Mouse (Mus musculus): ENCODE data around the gene Pea15a. TPM values are rescaled to one million over a fixed set of nuclear protein-coding genes. Genes with fewer than 3 reads are reported as not detected.
A peak's percentile ranks its signal among the peaks of the same experiment; 100 is the strongest.

The Pea15a gene
- total RNA-seq, 2 experiments from 2014 or later = 409 to 413 TPM

DNA sequence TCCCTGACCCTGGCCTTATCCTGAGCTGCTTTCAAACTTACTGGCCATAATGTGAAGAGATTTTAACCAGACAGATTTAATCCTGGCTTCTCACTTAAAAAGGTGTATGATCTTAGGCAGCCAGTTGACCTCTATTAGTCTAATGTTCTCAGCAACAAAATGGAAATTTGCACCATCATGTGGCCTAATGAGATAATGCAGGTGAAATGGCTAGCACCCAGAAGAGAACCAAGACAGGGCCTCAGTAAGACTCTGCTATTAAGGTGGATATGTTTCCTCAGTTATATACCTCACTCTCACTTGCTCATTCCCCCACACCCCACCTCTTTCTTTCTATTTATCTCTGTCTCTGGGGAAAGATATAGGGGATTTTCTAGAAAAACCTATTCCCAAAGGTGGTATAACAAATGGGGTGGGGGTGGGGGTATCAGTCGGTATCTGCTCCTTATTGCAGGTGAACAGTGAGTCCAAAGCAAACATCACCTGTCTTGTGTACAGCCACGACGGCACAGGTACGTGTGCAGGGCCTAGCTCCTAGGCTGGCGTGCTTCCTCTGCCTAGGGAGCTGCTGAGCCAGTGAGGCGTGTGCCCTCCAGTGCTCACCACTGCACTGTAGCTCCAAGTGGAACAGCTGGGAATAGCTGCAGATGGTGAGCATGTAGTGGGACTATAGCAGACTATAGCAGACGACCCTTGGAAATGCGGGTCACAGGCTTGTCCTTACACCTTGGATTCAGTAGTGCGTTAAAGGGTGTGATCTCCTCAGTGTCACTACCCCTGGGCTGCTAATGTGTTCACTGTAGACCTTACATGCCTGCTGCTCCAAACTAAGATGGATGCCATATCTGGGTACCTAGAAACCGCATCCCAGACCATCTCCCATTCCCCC lies 20.0 kb downstream of the Pea15a start:
- intact Hi-C loops (cut with DNase I) = no loop called here
- no peak for DNase-seq (ENCODE audit: low spot score in 2 of 2)

DNA sequence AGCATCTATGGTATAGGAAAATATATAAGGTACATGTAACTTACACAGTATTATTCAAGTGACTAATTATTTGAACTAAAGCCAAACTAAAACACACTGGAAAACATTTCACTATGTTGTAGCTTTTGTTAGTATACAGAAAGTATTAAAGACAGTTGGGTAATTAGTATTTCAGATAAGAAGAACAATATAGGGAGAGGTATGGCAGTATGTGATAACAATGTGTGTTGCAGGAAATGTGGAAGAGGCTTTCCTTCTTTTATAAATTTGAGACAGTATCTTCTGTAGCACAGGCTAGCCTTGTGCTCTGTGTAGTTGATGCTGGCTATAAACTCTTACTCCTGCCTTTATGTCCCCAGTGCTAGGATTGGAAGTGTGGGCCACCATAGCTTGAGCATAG lies 22.7 kb downstream of the Pea15a start:
- intact Hi-C loops (cut with DNase I) = no loop called here
- no peak for DNase-seq (ENCODE audit: low spot score in 2 of 2)

DNA sequence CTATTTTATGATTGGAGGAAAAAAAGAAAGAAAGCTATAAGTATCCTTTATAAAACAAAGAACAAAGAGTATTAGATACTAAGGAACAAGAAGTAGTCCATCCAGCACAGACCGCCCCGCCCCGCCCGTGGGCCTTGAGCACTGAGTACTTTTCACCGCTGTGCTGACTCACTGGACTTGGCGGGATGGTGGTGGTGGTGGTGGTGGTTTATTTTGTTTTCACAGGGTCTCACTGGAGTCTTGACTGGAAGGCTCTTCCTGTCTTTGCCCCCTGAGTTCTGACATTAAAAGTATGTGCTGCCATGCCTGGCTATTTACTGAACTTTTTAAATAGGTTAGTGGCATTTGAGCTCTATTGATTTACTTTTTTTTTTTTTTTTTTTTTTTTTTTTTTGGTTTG lies 23.5 kb downstream of the Pea15a start:
- intact Hi-C loops (cut with DNase I) = no loop called here
- DNase-seq (ENCODE audit: low spot score in 2 of 2) = no peak

DNA sequence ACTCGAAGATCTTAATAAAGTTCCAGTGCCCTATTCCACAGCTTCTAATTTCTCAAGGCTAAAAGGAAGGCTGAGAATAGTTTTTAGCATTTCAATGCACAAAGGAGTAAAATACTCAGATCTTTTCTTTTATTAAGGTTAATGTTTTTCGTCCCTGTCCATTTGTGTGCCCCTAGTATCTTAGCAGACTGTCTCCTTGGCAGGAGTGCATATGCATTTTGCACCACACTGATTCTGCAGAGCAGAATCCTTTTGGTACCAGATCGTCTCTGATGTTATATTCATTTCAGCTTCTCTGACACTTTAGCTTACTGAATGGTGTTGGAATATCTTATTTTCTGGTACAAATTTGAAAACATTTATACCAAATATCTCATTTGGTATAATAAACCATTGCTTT lies 24.8 kb downstream of the Pea15a start:
- intact Hi-C loops (cut with DNase I) = no loop called here
- DNase-seq (ENCODE audit: low spot score in 2 of 2) = no peak

DNA sequence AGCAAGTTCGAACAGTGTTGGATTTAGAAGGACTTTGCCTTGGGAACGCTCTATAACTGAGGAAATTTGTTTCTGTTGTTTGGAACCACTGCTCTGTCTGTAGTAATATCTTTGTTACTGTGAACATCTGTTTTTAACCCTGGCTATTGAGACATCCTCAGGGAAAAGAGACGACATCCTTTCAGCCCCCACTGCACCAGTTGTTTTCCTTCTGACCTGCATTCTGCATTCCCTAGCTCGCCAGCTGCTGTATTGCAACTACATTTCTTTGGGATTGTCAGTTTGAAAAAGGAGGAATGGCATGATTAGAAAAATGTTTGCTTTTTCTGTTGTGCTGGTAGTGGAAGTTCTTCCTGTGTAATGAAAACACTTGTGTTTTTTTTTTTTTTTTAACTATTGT lies 25.7 kb downstream of the Pea15a start:
- intact Hi-C loops (cut with DNase I) = no loop called here
- DNase-seq (ENCODE audit: low spot score in 2 of 2) = no peak

DNA sequence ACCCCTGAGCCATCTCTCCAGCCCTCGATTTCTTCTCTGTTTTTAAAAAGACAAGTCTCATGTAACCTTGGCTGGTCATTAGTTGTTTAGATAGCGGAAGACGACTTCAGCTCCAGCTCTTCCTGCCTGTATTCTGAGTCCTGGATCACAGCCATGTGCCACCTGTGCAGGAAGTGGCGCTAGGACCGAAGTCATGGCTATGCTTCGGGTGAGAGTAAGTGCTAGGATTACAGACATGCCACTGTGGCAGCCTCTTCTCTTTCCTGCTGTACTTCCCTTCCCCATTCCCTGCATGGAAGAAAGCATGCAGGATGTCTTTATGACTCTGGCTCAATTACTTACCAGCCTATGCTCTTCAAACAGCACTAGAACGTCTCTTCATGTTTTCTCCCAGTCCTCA lies 27.5 kb downstream of the Pea15a start:
- intact Hi-C loops (cut with DNase I) = no loop called here
- no peak for DNase-seq (ENCODE audit: low spot score in 2 of 2)

DNA sequence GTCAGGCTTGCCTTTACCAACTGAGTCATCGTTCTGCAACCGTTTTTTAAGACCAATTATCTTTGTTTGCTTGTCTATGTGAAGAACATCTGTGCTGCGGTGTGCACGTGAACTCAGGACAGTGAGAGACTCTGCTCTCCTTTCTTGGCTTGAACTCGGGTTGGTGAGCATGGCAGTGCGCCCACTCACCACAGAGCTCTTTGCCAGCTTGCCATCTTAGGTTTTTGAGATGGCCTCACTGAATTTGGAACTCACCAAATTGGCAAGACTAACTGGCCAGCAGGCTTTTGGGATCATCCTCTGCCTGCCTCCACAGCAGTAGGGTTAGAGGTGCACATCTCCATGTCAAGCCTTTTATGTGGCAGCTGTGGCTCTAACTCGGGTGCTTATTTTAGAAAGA lies 28.8 kb downstream of the Pea15a start:
- no peak for DNase-seq (ENCODE audit: low spot score in 2 of 2)
- intact Hi-C loops (cut with DNase I) = no loop called here

DNA sequence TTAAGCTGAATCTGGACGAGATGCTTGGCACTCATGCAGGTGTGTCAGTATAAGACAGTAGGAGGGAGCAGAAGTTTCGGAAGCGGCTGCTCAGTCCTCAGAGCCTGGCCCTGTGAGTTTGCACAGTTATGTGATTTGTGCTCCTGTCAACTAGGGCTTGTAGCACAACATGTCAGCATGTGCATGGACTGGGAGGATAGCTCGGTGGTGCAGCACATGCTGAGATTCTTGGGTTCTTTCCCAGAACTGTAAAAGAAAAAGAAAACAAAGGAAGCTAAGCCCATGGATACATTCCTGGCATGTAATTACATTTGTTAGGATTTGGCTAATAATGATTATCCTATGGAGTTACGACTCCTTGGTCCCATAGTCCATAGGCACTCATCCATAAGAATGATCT lies 33.4 kb downstream of the Pea15a start:
- intact Hi-C loops (cut with DNase I) = no loop called here
- DNase-seq (ENCODE audit: low spot score in 2 of 2) = no peak

DNA sequence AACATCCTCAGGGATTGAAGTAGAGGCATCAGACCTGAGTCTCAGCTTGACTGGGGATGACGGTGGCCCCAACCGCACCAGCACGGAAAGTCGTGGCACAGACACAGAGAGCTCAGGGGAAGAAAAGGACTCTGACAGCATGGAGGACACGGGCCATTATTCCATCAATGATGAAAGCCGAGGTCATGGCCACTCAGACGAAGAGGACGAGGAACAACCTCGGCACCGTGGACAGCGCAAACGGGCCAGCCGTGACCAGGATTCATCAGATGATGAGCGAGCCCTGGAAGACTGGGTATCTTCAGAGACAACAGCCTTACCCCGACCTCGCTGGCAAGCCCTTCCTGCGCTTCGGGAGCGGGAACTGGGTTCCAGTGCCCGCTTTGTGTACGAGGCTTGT lies 34.2 kb downstream of the Pea15a start:
- no peak for DNase-seq (ENCODE audit: low spot score in 2 of 2)
- intact Hi-C loops (cut with DNase I) = no loop called here

DNA sequence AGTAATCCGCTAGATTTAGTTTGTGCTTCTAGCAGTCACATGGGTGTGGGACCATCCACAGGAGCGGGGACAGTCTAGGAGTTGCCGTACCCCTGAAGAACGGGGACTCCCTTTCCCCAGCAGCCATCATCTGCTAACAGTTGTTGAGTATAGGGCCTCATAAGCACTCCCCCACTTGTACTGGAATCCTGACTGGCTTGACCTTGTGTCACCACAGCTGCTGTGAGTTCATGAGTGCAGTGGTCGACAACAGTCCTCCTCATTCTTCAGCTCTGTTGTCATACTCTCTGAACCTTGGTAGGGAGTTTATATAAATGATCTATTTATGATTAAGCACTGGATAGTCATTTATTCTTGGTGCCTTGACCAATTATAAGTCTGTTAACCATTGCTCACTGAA lies 36.8 kb downstream of the Pea15a start:
- intact Hi-C loops (cut with DNase I) = no loop called here
- DNase-seq (ENCODE audit: low spot score in 2 of 2) = no peak

DNA sequence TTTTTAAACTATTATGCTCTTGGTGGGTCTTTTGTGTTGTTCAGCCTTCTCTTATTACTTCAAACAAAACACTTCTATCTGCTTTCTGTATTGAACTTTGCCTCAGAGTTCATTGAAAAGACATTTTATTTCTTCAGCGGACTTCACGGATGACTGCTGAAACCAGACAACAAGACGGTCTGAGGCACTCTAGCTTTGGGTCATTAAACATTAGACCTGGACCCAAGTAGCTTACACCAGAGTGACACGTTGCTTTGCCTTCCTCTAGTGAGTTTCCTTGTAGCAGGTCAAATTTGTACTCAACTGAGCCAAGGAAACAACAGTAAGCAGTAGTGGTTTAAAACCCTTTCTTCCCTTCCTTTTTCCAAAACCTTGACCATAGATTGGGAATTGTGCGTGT lies 38.7 kb downstream of the Pea15a start:
- no peak for DNase-seq (ENCODE audit: low spot score in 2 of 2)
- intact Hi-C loops (cut with DNase I) = no loop called here

DNA sequence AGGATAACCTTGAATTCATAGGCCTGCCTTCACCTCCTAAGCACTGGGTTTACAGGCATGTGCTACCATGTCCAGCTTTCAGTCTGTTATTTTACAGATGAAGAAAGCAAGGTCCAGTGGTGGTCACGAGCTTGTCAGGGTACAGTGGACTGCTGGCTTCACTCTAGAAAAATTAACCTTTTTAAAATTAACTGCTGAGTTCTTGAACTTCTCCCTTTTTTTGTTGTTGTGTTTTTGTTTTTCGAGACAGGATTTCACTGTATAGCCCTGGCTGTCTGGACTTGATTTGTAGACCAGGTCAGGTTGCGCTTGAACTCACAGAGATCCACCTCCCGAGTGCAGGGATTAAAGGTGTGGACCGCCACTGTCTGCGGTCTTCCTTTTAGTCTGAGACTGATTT lies 43.6 kb downstream of the Pea15a start:
- intact Hi-C loops (cut with DNase I) = loop anchor here (5.0 kb wide), 1 partner anchor 54 kb away; the partner anchor contains the start of gene Casq1
- DNase-seq (ENCODE audit: low spot score in 2 of 2) = no peak

DNA sequence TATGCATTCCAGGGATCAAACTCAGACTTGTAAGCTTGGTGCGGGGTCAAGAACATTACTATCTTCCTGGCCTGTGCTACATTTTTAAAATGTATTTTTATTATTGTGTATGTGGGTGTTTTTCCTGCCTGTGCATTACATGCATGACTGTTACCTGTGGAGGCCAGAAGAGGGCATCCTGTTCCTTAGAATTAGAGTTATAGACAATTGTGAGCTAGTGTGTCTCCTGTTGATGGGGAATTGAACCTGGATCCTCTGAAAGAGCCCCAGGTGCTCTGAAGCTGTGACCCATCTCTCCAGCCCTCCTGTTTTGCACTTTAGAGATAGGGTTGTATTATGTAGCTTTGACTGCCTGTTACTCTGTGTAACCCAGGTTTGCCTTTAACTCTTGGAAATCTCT lies 44.6 kb downstream of the Pea15a start:
- no peak for DNase-seq (ENCODE audit: low spot score in 2 of 2)
- intact Hi-C loops (cut with DNase I) = loop anchor here (5.0 kb wide), 1 partner anchor 55 kb away; the partner anchor contains the start of gene Casq1

DNA sequence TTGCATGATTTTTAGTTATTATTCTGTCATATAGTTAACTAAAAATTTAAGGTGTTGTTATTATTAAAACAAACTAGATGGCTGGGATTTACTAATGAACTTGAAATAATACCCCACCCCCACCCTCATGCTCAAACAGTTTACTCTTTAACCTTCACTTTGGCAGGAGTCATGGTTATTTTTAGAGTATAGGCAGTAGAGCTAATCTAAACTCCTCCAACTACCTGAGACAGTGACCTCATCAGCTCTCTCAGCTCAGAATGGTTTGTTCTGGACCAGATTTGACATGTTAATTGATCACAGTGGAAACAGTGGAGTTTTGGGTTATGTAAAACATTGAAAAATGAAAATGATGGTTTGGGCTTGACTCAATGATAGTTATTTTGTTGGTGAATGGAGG lies 46.1 kb downstream of the Pea15a start:
- intact Hi-C loops (cut with DNase I) = loop anchor here (2.0 to 5.0 kb wide), 2 partner anchors 57 to 150 kb away; partner anchors contain the start of gene Casq1

DNA sequence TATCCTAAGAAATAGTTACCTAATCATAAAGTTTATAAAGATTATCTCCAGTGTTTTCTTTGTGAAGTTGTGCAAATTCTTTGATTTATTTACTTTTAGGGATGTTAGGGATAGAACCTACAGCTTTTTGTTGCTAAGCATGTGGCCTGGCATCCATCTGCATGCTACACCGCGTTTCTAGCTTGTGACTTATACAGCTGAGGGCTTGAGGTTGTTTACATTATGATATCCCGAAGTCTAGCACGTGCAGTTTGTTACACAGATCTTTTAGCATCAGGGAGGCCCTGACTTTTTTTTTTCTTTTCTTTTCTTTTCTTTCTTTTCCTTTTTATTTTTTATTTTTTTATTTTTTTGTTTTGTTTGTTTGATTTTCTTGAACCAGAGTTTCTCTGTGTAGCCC lies 46.6 kb downstream of the Pea15a start:
- intact Hi-C loops (cut with DNase I) = loop anchor here (2.0 to 5.0 kb wide), 2 partner anchors 57 to 151 kb away; partner anchors contain the start of gene Casq1
- no peak for DNase-seq (ENCODE audit: low spot score in 2 of 2)

More for the DNA sequence above, 46.1 kb downstream of the Pea15a start:
- no peak for DNase-seq (ENCODE audit: low spot score in 2 of 2)

DNA sequence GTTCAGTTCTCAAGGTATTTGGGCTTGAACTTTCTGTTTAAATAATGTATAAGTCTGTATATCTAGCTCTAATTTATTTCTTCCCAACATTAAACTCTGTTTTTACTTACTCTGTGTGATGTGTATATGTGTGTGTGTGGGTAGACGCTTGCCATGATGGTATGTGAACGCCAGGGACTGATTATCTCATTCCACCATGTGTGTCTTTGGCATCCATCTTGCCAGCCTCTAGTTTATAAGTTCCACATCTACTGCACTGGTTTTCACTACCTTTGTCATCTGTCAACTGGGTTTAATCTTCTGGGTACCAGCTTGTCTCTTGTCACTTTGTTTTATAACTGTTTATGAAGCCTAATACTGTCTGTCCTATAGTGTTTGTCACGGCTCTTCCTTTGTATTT lies 51.1 kb downstream of the Pea15a start:
- intact Hi-C loops (cut with DNase I) = no loop called here
- no peak for DNase-seq (ENCODE audit: low spot score in 2 of 2)

DNA sequence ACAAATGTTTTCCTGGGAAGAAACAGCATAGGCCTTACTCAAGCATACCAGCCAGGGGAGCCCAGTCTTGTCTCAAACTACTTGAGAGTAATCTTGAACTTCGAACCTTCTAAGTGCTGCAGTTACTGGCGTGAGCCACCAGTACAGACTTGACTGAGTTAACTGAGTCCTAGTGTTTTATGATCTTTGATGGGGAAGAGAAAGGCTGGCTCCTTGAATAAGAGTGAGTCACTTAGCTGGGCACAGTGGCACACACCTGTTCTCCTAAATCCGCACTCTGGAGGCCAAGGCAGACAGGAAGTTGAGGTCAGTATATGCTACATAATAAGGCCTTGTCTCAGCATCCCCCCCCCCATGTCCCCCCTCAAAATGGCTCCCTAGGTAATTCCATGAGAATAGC lies 52.1 kb downstream of the Pea15a start:
- intact Hi-C loops (cut with DNase I) = loop anchor here (5.0 kb wide), 1 partner anchor 38 kb away; no protein-coding TSS in a partner anchor
- DNase-seq (ENCODE audit: low spot score in 2 of 2) = no peak

DNA sequence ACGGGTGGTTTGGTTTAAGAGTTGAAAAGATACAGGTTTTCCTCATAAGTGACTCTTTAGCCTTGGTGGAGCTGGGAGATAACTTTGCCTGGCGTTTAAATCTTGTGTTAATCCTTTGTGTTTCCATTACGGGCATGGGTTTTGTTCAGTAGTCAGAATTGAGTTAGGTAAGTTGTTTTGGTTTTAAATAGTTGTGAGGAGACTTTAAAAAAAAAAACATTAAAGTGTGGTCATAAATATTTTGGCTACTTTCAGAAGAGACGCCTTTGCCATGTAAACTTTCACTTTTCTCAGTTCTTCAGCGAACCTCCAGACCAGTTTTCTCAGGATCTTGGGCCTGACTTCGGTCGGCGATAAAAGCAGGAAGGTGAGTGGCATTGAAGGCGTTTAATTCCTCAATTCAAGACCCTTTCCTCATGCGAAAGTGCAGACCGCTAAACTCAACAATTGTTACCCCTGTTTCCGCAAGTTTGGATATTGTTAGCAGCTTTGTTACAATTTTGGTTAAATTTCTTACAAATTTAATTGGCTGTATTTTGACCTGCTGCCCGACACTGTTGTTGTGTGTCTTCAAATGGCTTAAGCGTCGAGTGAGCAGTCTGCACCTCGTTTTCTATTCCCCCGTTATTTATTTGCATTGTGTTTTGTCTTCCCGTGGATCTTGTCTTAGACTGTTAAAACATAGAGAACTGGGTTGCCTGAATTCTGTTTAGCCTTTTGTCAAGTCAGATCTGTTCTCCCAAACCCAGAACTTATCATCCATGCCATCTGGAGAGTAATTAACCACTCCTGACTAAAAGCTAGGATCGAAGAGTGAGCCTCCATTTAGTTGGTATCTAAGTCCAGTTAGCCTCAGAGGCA lies 57.4 kb downstream of the Pea15a start:
- no peak for DNase-seq (ENCODE audit: low spot score in 2 of 2)
- intact Hi-C loops (cut with DNase I) = loop anchor here (1.0 to 5.0 kb wide), 3 partner anchors 58 to 218 kb away; partner anchors contain the start of gene Pea15a

DNA sequence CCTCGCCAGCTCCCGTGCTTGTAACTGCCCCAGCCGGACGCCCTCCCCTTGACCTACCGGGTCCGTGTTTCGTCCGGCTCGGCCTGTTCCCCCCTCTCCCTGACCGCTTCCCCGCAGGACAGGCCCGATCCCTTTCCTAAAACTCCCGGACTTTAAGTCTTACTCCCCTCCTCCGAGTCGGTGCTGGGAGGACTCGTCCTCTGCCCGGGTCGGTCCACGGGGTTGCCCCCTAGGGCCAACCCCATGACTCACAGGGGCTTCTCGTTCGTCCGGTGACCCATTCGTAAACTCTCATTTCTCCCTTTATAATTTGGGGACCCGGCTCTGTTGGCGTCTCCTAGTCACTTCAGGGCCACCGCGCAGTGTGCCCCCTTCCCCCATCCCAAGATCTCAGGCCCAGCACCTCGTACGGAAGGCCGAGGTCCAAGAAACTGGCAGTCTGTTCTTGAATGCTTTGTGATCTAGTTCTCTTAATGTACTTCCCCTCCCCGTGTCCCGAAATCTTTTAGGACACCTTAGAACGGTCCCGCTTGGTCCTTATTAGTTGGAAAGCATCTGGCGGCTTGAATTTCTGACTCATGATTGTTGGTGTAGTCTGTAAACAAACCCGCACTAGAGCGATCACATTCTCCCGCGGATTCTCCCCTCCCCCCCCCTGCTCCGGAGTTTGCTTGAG lies 58.2 kb downstream of the Pea15a start:
- DNase-seq (ENCODE audit: low spot score in 2 of 2) = peak in 1 of 2 experiments; percentile 45
- intact Hi-C loops (cut with DNase I) = loop anchor here (1.0 to 5.0 kb wide), 3 partner anchors 59 to 219 kb away; partner anchors contain the start of gene Pea15a

DNA sequence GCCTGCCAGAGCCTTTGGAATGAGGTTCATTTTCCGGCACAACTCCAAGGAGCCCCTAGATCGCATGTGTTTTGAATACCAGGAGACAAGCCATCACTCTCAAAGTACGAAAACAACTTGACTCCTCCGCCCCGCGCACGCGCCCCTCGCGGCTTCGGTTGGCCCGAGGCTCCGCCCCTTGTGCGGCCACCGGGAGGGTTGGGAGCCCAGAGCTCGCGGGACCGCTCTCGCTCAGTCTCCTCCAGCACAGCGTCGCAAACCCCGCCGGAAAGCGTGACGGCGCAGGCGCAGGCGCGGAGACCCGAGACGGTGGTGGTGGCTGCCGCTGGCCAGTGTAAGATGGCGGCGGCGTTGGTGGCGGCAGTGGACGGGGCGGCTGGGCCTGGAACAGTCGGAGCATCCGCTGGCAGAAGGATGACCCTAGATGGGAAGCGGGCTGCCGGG lies 58.7 kb downstream of the Pea15a start, which contains the start of gene Dcaf8:
Dcaf8 (plus strand) TSS at position 250 of the 444 bp plus-strand sequence.
- peak; percentile 96 to 97 for DNase-seq (ENCODE audit: low spot score in 2 of 2)
- intact Hi-C loops (cut with DNase I) = loop anchor here (1.0 to 5.0 kb wide), 3 partner anchors 59 to 219 kb away; partner anchors contain the start of gene Pea15a

Data from left cerebral cortex, postnatal 36 days (tissue).